Mouse (Mus musculus): ENCODE data around the gene Pank1. TPM values are rescaled to one million over a fixed set of nuclear protein-coding genes. Genes with fewer than 3 reads are reported as not detected.

Pank1 gene
- polyA plus RNA-seq, 1 experiment from 2014 or later = 10.7 TPM

GRCm38 (mm10) chr19:34804531-34804930 is 74.7 kb downstream of the Pank1 start:
- H3K27me3 ChIP-seq (ENCODE audit: control insufficient read depth, insufficient read depth, low read length) = no peaks in the 10 kb centered on the region
- WGBS = 89% methylated on average over 2 of the region's 2 CpGs
- ATAC-seq (replicated peaks; ENCODE audit: low FRiP score) = no peak

GRCm38 (mm10) chr19:34803396-34803795 is 75.9 kb downstream of the Pank1 start:
- no peak overlapping the region for H3K4me3 ChIP-seq (ENCODE audit: low read depth, low read length)
- no peaks in the 10 kb centered on the region for H3K9me3 ChIP-seq (ENCODE audit: control insufficient read depth, low read length)
- no peak overlapping the region for H3K27ac ChIP-seq (ENCODE audit: low read depth, low read length)
- H3K9ac ChIP-seq (ENCODE audit: low read length) = no peak overlapping the region
- no peaks in the 10 kb centered on the region for H3K4me1 ChIP-seq (replicated peaks; ENCODE audit: control insufficient read depth, insufficient read depth, low read length)
- H3K27me3 ChIP-seq (ENCODE audit: control insufficient read depth, insufficient read depth, low read length) = no peaks in the 10 kb centered on the region
- H3K36me3 ChIP-seq (ENCODE audit: control insufficient read depth, insufficient read depth, low read length) = no peaks in the 10 kb centered on the region
- DNase-seq (ENCODE audit: low spot score) = no peak
- 94% methylated on average over 4 of the region's 4 CpGs for WGBS
- no peak overlapping the region for H3K4me2 ChIP-seq (ENCODE audit: low read depth, low read length, severe bottlenecking)
- ATAC-seq (replicated peaks; ENCODE audit: low FRiP score) = no peak

More at GRCm38 (mm10) chr19:34804531-34804930, 74.7 kb downstream of the Pank1 start:
- Histone ChIP-seq H3K4me2 (ENCODE audit: low read depth, low read length, severe bottlenecking) (no peak overlapping the region), H3K27ac (ENCODE audit: low read depth, low read length) (no peak overlapping the region), H3K9ac (ENCODE audit: low read length) (no peak overlapping the region), H3K4me1 (replicated peaks; ENCODE audit: control insufficient read depth, insufficient read depth, low read length) (no peaks in the 10 kb centered on the region), H3K36me3 (ENCODE audit: control insufficient read depth, insufficient read depth, low read length) (no peaks in the 10 kb centered on the region), H3K9me3 (ENCODE audit: control insufficient read depth, low read length) (no peaks in the 10 kb centered on the region), H3K4me3 (ENCODE audit: low read depth, low read length) (no peak overlapping the region)
- DNase-seq (ENCODE audit: low spot score) = no peak

GRCm38 (mm10) chr19:34799644-34800267 is 79.5 kb downstream of the Pank1 start:
- no peak overlapping the region for H3K9ac ChIP-seq (ENCODE audit: low read length)
- H3K36me3 ChIP-seq (ENCODE audit: control insufficient read depth, insufficient read depth, low read length) = no peaks in the 10 kb centered on the region
- H3K27me3 ChIP-seq (ENCODE audit: control insufficient read depth, insufficient read depth, low read length) = no peaks in the 10 kb centered on the region
- H3K27ac ChIP-seq (ENCODE audit: low read depth, low read length) = no peak overlapping the region
- no peaks in the 10 kb centered on the region for H3K4me1 ChIP-seq (replicated peaks; ENCODE audit: control insufficient read depth, insufficient read depth, low read length)
- WGBS = 67% methylated on average over 6 of the region's 6 CpGs
- DNase-seq (ENCODE audit: low spot score) = no peak
- no peak overlapping the region for H3K4me2 ChIP-seq (ENCODE audit: low read depth, low read length, severe bottlenecking)
- no peaks in the 10 kb centered on the region for H3K9me3 ChIP-seq (ENCODE audit: control insufficient read depth, low read length)
- ATAC-seq (replicated peaks; ENCODE audit: low FRiP score) = no peak
- H3K4me3 ChIP-seq (ENCODE audit: low read depth, low read length) = no peak overlapping the region

DNA sequence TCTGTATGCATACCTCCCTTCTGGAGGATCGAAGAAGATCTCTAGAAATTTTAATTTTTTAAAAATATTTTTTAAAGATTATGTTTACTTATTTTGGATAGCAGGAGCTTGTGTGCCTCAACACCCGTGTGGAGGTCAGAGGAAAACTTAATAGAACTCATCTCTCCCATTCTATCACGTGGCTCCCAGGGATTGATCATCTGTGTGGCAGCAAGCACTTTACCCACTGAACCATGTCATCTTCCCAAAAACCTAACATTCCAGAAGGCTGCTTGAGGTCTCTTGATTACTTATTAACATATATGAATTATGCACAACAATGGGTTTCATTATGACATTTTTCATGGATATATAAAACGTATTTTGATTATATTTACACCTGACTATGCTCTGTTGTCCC is 82.9 kb downstream of the Pank1 start:
- no peaks in the 10 kb centered on the region for H3K27me3 ChIP-seq (ENCODE audit: control insufficient read depth, insufficient read depth, low read length)
- H3K4me1 ChIP-seq (replicated peaks; ENCODE audit: control insufficient read depth, insufficient read depth, low read length) = no peaks in the 10 kb centered on the region
- no peak overlapping the region for H3K9ac ChIP-seq (ENCODE audit: low read length)
- H3K9me3 ChIP-seq (ENCODE audit: control insufficient read depth, low read length) = no peaks in the 10 kb centered on the region
- no peak for DNase-seq (ENCODE audit: low spot score)
- no peak for ATAC-seq (replicated peaks; ENCODE audit: low FRiP score)
- no peaks in the 10 kb centered on the region for H3K36me3 ChIP-seq (ENCODE audit: control insufficient read depth, insufficient read depth, low read length)
- no peak overlapping the region for H3K4me3 ChIP-seq (ENCODE audit: low read depth, low read length)
- no peak overlapping the region for H3K4me2 ChIP-seq (ENCODE audit: low read depth, low read length, severe bottlenecking)
- H3K27ac ChIP-seq (ENCODE audit: low read depth, low read length) = no peak overlapping the region
- WGBS = 88% methylated on average over 4 of the region's 4 CpGs

DNA sequence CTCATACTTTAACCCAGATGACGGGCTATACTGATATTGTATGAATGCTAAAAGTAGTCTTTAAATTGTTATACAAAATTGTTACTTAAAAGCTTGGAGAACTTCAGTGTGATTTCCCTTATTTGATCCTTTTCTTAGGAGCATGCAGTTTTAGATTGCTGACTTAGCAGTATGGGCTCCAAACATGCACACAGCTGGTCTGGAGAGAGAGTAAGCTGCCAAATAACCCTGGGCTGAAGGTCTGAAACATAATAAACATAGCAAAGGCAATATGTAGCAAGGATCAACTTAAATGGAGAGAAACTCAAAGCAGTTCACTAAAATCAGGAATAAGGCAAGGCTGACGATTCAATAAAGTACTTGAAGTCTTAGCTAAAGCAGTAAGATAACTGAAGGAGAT is 96.8 kb downstream of the Pank1 start:
- Histone ChIP-seq H3K4me2 (ENCODE audit: low read depth, low read length, severe bottlenecking) (no peak overlapping the region), H3K27ac (ENCODE audit: low read depth, low read length) (no peak overlapping the region), H3K36me3 (ENCODE audit: control insufficient read depth, insufficient read depth, low read length) (no peaks in the 10 kb centered on the region), H3K27me3 (ENCODE audit: control insufficient read depth, insufficient read depth, low read length) (no peaks in the 10 kb centered on the region), H3K4me3 (ENCODE audit: low read depth, low read length) (no peak overlapping the region), H3K4me1 (replicated peaks; ENCODE audit: control insufficient read depth, insufficient read depth, low read length) (no peaks in the 10 kb centered on the region), H3K9ac (ENCODE audit: low read length) (no peak overlapping the region), H3K9me3 (ENCODE audit: control insufficient read depth, low read length) (no peaks in the 10 kb centered on the region)
- WGBS = 91% methylated on average over 2 of the region's 2 CpGs
- no peak for DNase-seq (ENCODE audit: low spot score)
- ATAC-seq (replicated peaks; ENCODE audit: low FRiP score) = no peak

GRCm38 (mm10) chr19:34778993-34779392 is 100.3 kb downstream of the Pank1 start:
- no peak overlapping the region for H3K27ac ChIP-seq (ENCODE audit: low read depth, low read length)
- WGBS = 95% methylated on average over 1 of the region's 1 CpGs
- no peaks in the 10 kb centered on the region for H3K27me3 ChIP-seq (ENCODE audit: control insufficient read depth, insufficient read depth, low read length)
- H3K4me3 ChIP-seq (ENCODE audit: low read depth, low read length) = no peak overlapping the region
- H3K36me3 ChIP-seq (ENCODE audit: control insufficient read depth, insufficient read depth, low read length) = no peaks in the 10 kb centered on the region
- no peaks in the 10 kb centered on the region for H3K9me3 ChIP-seq (ENCODE audit: control insufficient read depth, low read length)
- no peaks in the 10 kb centered on the region for H3K4me1 ChIP-seq (replicated peaks; ENCODE audit: control insufficient read depth, insufficient read depth, low read length)
- no peak overlapping the region for H3K4me2 ChIP-seq (ENCODE audit: low read depth, low read length, severe bottlenecking)
- DNase-seq (ENCODE audit: low spot score) = no peak
- no peak for ATAC-seq (replicated peaks; ENCODE audit: low FRiP score)
- H3K9ac ChIP-seq (ENCODE audit: low read length) = no peak overlapping the region

- no peaks in the 10 kb centered on the region for H3K36me3 ChIP-seq (ENCODE audit: control insufficient read depth, insufficient read depth, low read length)
- ATAC-seq (replicated peaks; ENCODE audit: low FRiP score) = no peak
- no peak overlapping the region for H3K4me3 ChIP-seq (ENCODE audit: low read depth, low read length)
- no peak for DNase-seq (ENCODE audit: low spot score)
- no peaks in the 10 kb centered on the region for H3K9me3 ChIP-seq (ENCODE audit: control insufficient read depth, low read length)
- H3K4me2 ChIP-seq (ENCODE audit: low read depth, low read length, severe bottlenecking) = no peak overlapping the region
- H3K4me1 ChIP-seq (replicated peaks; ENCODE audit: control insufficient read depth, insufficient read depth, low read length) = no peaks in the 10 kb centered on the region
- no peak overlapping the region for H3K27ac ChIP-seq (ENCODE audit: low read depth, low read length)
- no peaks in the 10 kb centered on the region for H3K27me3 ChIP-seq (ENCODE audit: control insufficient read depth, insufficient read depth, low read length)
- H3K9ac ChIP-seq (ENCODE audit: low read length) = no peak overlapping the region
These were observed 101.2 kb downstream of the Pank1 start for GRCm38 (mm10) chr19:34778098-34778497.

- Histone ChIP-seq H3K4me1 (replicated peaks; ENCODE audit: control insufficient read depth, insufficient read depth, low read length) (no peaks in the 10 kb centered on the region), H3K9ac (ENCODE audit: low read length) (no peak overlapping the region), H3K27me3 (ENCODE audit: control insufficient read depth, insufficient read depth, low read length) (no peaks in the 10 kb centered on the region), H3K4me3 (ENCODE audit: low read depth, low read length) (no peak overlapping the region), H3K4me2 (ENCODE audit: low read depth, low read length, severe bottlenecking) (no peak overlapping the region), H3K36me3 (ENCODE audit: control insufficient read depth, insufficient read depth, low read length) (no peaks in the 10 kb centered on the region), H3K27ac (ENCODE audit: low read depth, low read length) (no peak overlapping the region), H3K9me3 (ENCODE audit: control insufficient read depth, low read length) (no peaks in the 10 kb centered on the region)
- ATAC-seq (replicated peaks; ENCODE audit: low FRiP score) (no peak), DNase-seq (ENCODE audit: low spot score) (peak; percentile 51)
- 32% methylated on average over 6 of the region's 6 CpGs for WGBS
These were observed 106.5 kb downstream of the Pank1 start for GRCm38 (mm10) chr19:34772775-34773174.

- Histone ChIP-seq H3K4me2 (ENCODE audit: low read depth, low read length, severe bottlenecking) (no peak overlapping the region), H3K27me3 (ENCODE audit: control insufficient read depth, insufficient read depth, low read length) (no peaks in the 10 kb centered on the region)
These were observed 108.5 kb downstream of the Pank1 start for GRCm38 (mm10) chr19:34770764-34771163.

More at GRCm38 (mm10) chr19:34770764-34771163, 108.5 kb downstream of the Pank1 start:
- DNase-seq (ENCODE audit: low spot score) (no peak), ATAC-seq (replicated peaks; ENCODE audit: low FRiP score) (no peak)
- Histone ChIP-seq H3K4me1 (replicated peaks; ENCODE audit: control insufficient read depth, insufficient read depth, low read length) (no peaks in the 10 kb centered on the region), H3K36me3 (ENCODE audit: control insufficient read depth, insufficient read depth, low read length) (no peaks in the 10 kb centered on the region), H3K9ac (ENCODE audit: low read length) (no peak overlapping the region), H3K27ac (ENCODE audit: low read depth, low read length) (no peak overlapping the region), H3K9me3 (ENCODE audit: control insufficient read depth, low read length) (no peaks in the 10 kb centered on the region), H3K4me3 (ENCODE audit: low read depth, low read length) (no peak overlapping the region)
- WGBS = 92% methylated on average over 6 of the region's 6 CpGs

Data from forebrain, embryonic 11.5 days (tissue).